Mouse (Mus musculus): Measurements from ENCODE around the gene Naga.

DNA sequence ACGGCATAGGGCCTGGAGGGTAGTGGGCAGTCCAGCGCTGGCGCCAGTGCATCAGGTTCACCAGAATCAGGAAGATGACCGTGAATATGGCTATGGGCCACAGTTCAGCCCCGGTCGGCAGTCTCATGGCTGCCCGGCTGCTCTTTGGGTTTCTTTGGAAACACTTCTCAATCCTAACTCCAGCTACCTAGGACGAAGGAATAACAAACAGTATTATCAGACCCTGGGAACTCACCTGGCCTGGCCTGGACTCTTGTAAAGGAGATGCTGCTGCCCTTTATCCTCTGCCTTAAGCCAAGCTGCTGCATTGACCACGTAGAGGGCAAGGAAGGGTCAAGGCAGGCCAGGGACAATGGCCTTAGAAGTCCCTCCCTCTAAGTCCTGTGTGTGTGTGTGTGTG lies 37.1 kb upstream of the Naga start:
- TF ChIP-seq CTCF (IDR thresholded peaks at IDR 0.05; ENCODE audit: insufficient read depth, low read length) = no peak
- no peak for TF ChIP-seq POLR2A (IDR thresholded peaks at IDR 0.05; ENCODE audit: borderline replicate concordance, extremely low read depth, low read depth, low read length)
